Mouse (Mus musculus) spleen, postnatal 4 days (tissue): ENCODE measurements around the gene 1700109H08Rik.
"Not testable (repeated sequence)": the region's sequence is repeated elsewhere in the genome, so short reads cannot be mapped to it uniquely, and the experiment has no call there.

Experiments used
- DNase-seq, 2 experiments: peaks; one replicate each; pipeline ENCODE4 v3.0.0; 2022; ENCODE audit warnings: low spot score in 2 of 2

The 1700109H08Rik gene

DNA sequence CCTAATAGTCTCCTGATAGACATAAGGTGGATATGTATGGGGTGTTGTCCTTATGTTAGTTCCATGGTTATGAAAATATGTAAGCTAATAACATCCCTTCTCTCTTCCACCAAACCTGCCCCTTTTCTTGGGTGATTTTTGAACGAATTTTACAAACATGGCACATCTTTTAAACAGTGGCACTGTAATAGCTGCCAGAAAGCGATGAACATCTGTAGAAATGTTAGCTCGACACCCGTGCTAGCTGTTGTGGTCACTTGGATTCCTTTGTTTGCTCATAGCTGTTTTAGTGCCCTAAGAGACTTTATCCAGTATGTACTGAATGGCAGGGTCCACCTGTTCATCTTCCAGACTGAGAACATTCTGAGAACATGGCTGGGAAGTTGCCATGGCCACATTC lies at the start of gene 1700109H08Rik:
TSS of gene 1700109H08Rik (plus strand) at position 301 of the 400 bp plus-strand sequence.
- DNase-seq = no peak

DNA sequence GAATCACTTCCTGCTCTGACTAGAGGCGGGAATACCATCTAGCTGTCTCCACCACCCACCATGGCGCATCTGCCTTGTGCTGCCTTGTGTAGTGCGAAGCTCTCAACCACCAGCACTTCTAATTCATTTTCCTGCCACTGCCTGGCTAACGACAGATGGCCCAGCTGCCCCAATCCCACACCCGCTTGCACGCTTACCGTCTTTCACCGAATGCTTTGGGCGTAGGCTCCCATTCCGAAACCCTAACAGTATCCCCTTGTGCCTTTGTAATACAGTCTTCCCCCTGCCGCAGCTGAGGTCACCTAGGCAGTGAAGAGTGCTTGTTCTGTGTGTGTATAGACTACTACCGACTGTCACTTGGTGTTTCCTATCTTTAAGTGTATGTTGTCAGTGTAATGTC lies 49.6 kb upstream of the 1700109H08Rik start:
- no peak for DNase-seq

DNA sequence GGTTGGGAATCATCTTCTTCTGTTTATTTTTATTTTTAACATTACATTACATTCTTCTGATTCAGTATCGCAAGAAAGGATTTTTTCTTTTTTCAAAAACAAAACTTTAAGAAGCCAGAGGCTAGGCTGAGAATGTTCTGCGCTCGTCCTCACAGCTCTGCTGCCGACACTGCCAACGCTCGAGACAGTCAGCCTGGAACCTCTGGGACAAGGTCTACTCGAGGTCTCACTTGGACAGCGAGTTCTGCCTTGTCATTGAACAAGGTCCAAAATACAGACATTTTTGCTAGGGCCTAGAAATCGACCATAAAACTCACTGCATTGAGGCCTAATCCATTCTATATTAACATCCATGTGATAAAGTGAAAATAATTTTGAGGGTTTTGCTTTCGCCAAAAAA lies 48.5 kb upstream of the 1700109H08Rik start:
- no peak for DNase-seq

DNA sequence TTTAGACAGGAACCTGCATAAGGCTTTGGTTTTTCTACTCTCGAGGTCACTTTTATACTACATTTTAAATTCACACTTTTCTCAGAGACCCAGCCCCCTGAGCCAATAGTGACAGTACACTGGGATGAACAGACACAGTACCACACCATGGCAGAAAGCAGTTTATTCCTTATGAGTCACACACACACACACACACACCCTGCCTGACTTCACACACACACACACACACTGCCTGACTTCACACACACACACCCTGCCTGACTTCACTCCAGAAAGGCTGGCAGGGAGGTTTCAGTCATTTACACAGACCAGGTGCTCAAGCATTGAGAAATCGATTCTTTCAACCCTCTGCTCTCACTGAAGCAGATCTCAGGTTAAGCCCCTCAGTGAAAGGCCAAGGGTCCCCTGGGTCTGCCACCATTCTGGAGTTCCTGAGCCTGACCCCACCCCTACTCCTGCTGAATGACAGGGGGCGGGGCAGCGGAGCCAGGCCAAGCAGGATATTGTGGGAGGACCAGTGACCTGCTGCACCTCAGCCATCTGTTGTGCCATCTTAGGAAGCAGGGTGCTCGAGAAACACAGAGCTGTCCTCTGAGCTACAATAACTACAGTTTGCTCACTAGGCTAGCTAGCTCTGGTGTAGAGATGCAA lies 44.2 kb upstream of the 1700109H08Rik start:
- no peak for DNase-seq

DNA sequence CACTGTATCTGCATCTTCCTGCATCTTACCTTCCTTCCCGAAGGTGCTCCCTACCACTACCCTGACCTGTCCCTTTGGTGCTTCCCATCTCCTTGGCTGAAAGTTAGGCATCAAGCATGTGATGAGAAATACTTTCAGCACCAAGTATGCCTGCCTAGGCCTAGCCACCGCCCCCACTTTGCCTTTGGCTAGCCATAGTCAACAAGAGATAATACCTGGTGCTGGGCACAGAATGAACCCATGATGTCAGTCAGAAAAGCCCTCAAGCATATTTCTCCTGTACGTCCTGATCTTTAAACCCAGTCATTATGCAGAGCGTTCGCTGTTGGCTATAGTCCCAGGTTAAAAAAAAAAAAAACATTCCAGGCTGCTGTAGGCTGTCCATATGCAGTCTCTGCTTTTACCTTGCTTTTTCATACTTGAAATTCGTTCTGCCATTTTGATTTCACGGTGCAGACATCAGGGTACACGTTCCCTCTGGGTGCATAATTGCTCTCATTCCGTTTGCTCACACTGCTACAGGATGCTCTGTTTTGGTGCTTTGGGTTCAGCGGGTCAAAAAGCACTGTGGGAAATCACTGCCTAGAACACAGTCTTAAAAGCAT lies 41.7 kb upstream of the 1700109H08Rik start:
- no peak for DNase-seq

DNA sequence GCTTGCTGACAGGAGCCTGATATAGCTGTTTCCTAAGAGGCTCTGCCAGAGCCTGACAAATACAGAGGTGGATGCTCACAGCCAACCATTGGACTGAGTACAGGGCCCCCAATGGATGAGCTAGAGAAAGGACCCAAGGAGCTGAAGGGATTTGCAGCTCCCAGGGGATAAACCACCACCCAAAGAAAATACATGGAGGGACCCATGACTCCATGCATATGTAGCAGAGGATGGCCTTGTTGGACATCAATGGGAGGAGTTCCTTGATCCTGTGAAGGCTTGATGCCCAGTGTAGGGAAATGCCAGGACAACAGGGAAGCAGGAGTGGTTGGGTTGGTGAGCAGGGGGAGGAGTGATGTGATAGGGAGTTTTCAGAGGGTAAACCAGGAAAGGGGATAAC lies 39.3 kb upstream of the 1700109H08Rik start:
- DNase-seq = not testable (repeated sequence)

DNA sequence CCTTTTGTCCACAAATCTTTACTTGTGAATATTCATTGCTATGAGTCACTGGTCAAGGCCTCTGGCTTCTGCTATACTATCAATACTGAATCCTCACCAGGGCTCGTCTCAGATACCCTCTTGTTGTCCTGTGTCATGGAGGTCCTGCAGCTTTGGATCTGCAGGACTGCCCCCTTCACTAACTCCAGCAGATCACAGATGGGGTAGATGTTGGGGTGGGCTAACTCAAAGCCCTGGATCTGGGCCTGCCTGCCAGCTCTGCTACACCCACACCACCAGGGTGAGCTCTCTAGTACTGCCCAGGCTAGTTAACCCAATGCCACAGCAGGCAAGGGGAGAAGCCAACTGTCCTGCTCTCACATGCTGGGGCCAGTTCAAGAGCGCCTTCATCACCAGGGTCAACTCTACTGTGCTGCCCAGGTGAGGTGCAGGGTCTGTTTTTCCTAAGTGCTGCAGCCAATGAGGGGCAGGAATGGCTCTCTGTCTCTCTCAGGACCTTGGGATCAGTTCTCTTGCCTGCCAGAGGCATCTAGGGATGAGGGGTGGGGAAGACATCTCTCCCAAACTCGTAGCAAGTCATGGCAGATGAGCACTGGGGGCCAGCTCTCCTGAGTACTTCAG lies 34.7 kb upstream of the 1700109H08Rik start:
- peak in 1 of 2 experiments; percentile 54 for DNase-seq

DNA sequence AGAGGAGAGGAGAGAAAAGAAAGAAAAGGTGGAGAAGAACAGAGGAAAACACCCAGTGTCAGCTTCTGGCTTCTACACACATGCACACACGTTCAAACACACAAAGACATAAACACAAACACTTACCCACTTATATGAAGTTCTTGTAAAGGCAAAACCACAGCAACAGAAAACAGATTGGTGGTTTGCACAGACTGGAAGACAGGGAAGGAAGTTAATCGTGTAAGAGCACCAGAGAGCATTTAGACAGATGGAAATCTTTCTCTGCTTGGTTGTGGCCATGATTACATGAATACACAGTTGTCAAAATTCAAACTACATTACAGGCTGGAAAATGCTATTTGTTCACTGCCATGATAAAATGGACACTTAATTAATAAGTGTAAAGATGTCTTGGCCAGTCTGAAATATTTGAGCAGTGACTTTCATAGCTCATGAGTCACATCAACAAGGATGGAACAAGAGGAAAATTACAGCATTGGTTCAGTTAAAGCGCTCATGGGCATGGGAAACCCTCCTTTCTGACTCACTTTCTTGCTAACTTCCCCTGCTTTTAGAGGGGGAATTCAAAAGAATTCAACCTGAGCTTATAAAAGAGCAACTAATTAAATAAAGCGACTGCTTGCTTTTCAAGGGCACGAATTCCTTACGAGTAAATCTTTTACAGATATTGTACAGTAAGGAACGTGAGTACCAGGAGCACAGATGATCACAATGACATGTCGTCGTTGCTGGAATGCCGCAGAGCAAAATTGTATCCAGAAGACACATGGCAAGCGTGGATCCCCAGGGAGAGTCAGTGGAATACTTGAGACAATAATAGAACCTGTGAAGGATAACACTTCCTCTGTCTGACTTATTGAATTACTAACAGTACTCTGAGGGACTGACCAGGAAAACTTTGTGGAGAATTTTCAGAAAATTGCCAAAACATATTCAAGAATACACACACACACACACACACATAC lies 32.6 kb upstream of the 1700109H08Rik start:
- DNase-seq = no peak

DNA sequence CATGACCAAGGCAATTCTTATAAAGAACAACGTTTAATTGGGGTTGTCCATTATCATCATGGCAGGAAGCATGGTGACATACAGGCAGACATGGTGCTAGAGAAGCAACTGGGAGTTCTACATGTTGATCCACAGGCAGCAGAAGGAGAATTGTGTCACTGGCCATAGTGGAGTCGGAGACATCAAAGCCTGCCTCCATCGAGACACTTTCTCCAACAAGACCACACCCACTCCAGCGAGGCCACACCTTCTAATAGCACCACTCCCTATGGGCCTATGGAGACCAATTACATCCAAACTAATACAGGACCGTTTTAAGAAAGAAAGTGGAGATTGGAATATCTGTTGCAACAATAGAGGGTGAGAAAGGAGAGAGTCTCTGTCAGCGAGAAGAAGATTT lies 29.5 kb upstream of the 1700109H08Rik start:
- no peak for DNase-seq

DNA sequence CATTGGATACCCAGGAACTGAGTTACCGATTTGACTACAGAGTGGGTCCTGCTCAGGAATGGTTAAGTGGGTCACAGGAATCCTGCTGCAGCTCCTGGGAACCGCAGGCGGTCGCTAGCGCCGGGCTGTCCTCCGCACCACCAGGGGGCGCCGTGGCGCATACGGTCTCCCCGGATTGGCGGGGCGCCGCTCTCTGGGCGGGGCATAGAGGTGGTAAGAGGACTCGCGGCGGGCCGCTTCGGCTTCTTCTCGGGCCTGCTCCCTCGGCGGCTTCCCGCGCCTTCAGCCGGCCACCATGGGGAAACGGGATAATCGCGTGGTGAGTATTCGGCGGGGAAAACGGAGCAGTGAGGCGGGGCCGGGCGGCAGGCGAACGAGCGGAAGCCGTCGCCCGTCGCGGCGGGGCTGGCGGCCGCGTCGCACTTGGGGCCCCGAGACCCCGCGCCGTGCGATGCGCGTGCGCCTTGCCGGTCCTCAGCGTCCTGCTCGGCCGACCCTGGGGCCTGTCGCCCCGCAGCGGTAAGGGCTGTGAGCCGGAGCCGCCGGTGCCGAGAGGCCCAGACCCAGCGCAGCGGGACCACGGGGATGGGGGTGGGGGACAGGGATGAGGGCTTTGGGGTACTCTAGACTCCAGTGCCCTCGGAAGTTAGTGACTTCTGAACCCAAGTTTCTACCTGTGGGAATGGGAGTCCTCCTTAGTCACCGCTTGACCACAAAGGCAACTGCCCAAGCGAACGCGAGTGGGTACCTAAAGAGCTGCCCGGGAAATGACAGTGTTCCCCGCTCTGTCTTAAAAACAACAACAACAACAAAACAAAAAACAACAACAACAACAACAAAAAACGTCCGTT lies 27.5 kb upstream of the 1700109H08Rik start, which contains the start of gene Fam133b:
TSS of gene Fam133b (plus strand) at position 205 of the 851 bp plus-strand sequence.
- DNase-seq = peak; percentile 97 to 100

DNA sequence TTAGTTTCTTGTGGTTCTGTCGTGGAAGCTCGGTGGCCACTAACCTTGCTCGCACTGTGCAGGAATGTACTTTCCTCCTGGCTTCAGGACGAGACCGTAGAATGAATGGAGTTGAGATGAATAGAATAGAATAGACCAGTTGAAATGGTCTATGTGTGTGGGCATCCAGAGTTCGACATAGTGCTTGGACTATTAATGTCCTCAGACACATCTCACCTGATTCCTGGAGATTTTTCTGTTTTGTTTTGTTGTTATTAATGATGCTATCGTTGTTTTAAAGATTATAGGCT lies 26.9 kb upstream of the 1700109H08Rik start:
- no peak for DNase-seq

DNA sequence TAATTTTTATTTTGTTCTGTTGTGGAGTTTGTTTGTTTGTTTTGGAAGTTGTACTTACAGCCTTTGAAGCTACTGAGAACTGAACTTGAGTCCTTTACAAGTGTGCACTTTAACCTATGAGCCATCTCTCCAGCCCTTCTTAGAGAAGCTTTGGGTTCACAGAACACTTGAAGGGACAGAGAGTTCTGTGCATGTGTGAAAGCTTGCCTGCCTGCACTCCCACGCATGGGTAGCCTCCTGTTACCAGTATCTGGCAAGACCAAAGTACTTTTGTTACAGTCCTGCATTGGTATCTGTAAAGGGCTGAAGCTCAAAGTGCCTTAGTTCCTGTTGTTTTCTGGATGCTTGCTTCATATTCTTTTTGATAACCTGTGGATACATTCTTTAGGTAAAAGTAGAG lies 25.1 kb upstream of the 1700109H08Rik start:
- DNase-seq = no peak

DNA sequence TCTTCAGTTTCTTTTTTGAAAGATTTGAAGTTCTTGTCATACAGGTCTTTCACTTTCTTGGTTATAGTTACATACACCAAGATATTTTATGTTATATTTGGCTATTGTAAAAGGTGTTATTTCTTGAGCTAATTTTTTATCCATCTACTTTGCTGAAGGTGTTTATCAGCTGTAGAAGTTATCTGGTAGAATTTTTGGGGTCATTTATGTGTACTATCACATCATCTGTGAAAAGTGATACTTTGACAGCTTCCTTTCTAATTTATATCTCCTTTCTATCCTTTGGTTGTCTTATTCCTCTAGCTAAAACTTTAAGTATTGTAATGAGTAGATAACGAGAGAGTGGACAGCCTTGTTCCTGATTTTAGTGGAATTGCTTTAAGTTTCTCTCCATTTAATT lies 19.9 kb upstream of the 1700109H08Rik start:
- no peak for DNase-seq

DNA sequence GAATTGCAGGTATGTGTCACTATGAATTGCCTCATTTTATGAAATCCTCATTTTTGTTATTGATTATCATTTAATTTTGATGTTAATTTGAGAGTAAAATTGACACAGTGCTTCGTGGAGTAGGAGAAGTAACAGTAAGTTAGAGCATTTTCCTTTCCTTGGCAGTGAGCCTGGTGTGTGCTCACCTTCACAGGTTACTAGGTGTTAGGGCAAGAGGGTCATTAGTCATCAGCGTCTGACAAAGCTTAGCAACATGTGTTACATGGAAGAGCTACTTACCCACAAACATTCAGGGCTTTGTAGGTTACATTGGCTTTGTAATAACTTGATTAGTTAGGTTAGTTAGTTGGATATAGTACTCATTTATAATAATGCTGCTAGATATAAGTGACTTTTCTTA lies 17.2 kb upstream of the 1700109H08Rik start:
- DNase-seq = no peak

DNA sequence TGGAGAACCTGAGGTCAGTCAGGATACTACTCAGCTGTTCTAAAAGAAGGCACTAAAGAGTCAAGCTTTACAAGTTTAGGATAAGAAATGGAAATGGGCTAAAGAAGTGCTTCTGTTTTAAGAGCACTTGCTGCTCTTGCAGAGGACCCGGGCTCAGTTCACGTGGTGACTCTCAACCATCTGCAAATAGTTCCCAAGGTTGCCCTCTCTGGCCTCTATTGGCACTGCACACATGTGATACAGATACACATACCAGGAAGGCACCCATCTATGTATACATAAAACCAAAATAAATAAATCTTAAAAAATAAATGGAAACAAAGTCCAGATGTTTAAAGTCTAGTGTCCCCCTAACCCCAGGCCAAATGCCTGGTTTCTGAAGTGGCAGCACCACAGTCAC lies 3.5 kb downstream of the 1700109H08Rik start:
- DNase-seq = no peak

DNA sequence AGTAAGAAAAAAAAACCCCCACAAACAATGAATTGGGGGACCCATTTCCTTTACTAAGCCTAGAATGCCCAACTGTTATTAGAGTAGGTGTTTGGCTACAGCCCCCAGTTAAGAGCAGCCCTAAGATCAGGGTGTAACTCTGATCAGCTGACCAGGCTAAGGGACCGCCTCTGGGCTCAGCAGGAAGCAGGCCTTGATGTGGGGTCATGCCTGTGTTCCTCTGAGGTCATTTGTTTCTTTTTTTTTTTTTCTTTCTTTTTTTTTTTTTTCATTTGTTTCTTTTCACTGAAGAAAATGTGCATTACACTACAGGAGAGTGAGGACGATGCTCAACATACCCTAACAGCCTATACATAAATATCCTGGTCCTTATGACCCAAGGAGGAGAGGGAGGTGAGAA lies 6.6 kb downstream of the 1700109H08Rik start:
- DNase-seq = no peak

DNA sequence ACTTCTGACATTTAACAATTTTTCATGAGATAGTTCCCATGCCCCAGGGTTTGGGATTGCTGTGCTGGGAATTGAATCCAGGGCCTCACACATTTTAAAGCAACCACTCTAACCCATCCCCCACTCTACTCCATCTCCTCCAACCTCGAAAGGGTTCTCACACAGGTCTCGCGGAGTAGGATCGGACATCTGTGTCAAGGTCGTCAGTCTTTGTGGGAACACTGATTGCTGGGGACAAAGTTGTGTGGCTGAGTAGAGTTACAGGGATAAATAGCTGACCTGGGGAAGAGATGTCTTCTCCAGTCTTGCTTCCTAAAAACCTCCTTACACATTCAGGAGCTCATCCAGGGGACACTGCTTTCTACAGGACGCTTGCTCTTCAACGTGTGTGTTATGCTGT lies 7.7 kb downstream of the 1700109H08Rik start:
- no peak for DNase-seq

DNA sequence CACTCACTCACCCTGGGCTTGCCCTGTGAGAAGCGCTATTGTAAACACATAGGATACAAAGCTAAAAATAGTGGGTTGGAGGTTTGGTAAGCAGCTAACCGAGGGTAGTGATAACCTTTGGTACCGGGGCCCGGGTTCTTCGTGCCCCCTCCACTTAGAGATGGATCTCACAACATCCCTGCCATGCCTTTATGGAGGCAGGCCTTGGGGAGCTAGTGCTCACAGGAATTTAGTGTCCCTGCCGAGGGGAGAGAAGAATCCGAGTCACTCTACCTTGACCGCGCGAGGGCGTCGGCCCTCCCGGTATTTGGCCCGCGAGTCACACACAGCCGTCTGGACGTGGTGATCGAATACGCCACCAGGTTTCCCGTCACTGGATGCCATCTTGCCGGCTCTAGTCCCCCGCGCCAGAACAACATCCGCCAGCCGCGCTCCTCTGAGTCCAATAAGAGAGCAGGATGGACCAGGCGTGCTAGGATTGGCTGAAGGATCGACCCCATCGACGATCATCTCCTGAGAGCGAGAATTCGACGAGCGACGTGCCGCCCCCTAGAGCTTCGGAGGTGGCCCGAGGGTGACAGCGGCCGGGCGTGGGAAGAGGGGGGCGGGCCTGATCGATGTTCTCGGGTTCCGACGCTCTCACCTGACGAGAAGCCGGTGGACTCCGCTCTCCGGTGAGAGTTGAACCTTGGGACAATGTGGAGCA lies 24.5 kb downstream of the 1700109H08Rik start, which contains the start of gene Pex1:
TSS of gene Pex1 (plus strand) at position 374 of the 706 bp plus-strand sequence.
- DNase-seq = peak; percentile 93 to 94

DNA sequence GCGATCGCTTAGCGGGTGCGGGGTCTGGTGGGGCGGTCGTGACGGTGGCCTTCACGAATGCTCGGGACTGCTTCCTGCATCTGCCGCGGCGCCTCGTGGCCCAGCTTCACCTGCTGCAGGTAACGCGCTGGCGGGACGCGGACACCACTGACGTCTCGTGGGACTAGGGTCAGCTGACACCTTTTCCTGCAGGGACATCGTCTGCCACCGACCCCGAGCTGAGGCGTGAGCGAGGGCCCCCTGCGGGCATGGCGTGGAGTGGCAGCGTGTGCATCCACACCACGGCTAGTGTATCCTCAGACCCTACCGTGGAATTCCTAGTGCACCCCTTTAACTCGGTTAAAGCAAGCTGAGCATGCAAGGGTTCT lies 25.0 kb downstream of the 1700109H08Rik start, which contains the start of gene Rbm48:
TSS of gene Rbm48 (minus strand) at position 187 of the 368 bp plus-strand sequence.
- peak; percentile 76 to 90 for DNase-seq

DNA sequence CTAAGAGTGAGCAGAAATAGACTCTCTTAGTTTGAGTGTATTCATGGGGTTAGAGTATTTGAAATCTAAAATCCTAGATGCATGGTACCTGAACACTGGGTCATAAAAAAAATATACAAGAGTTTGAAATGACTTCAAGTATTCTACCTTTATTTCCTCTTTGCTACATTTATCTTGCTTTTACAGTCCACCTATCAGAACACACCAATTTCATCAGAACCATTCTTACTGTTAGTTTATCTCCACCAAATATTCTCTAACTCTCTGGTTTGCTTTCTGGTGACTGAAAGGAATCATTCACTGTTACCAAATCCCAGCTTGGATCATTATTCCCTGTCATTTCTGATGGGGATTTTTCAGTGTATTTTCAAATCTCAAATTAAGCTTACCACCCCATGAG lies 25.8 kb downstream of the 1700109H08Rik start:
- no peak for DNase-seq
